Mouse (Mus musculus): ENCODE results near the gene Katnal1. TPM values are rescaled to one million over a fixed set of nuclear protein-coding genes. Genes with fewer than 3 reads are reported as not detected.

The Katnal1 gene
- polyA plus RNA-seq, 1 experiment from 2014 or later = 6.9 TPM

DNA sequence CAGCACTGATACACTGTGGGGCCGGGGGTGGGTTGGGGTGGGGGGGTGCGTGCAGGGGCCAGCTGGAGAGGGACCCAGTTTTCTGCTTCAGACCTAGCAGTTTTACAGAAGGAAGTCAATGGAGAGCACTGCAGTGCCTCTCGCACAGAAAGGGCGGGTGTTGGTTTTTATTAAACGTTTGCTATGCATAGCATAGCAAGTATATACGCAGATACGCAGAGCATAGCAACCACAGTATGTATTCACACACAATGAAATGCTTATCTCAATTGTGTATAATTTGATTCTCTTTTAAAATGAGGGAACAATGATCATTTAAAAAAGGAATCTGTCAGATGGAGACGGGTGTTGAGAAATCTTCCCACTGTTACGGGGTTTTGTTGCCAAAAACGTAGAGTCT lies 66.3 kb downstream of the Katnal1 start:
- Histone ChIP-seq H3K9me3 (ENCODE audit: control insufficient read depth, low read length) (no peaks in the 10 kb centered on the region), H3K36me3 (ENCODE audit: control insufficient read depth, insufficient read depth, low read length) (no peaks in the 10 kb centered on the region), H3K27ac (ENCODE audit: low read length) (no peak overlapping the region), H3K9ac (ENCODE audit: low read depth, low read length) (no peak overlapping the region), H3K4me2 (ENCODE audit: low read depth, low read length) (no peak overlapping the region), H3K4me3 (ENCODE audit: low read length) (no peak overlapping the region), H3K27me3 (replicated peaks; ENCODE audit: control insufficient read depth, insufficient read depth, low read length) (no peaks in the 10 kb centered on the region), H3K4me1 (ENCODE audit: control insufficient read depth, insufficient read depth, low read length) (no peaks in the 10 kb centered on the region; the same call in 1 of the 2 replicates)
- 74% methylated on average over 10 of the region's 10 CpGs for WGBS
- ATAC-seq = no peak

DNA sequence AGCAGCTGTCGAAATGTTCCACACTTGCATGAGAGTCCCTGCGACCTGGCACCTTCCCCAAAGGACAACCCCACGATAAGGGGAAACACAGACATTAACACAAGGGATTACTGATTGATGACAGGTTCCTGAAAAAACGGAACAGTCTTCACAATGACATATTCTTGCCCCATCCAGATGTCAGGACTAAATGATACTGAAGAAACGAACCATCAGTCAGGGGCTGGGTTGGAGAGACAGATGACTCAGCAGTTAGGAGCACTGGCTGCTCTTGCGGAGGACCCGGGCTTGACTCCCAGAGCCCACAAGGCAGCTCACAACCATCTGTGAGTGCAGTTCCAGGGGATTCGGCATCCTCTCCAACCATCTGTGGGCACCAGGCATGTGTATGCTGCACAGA lies 67.0 kb downstream of the Katnal1 start:
- 66% methylated on average over 8 of the region's 8 CpGs for WGBS
- Histone ChIP-seq H3K4me1 (ENCODE audit: control insufficient read depth, insufficient read depth, low read length) (no peaks in the 10 kb centered on the region; the same call in 1 of the 2 replicates), H3K4me3 (ENCODE audit: low read length) (no peak overlapping the region), H3K9me3 (ENCODE audit: control insufficient read depth, low read length) (no peaks in the 10 kb centered on the region), H3K9ac (ENCODE audit: low read depth, low read length) (no peak overlapping the region), H3K27ac (ENCODE audit: low read length) (no peak overlapping the region), H3K36me3 (ENCODE audit: control insufficient read depth, insufficient read depth, low read length) (no peaks in the 10 kb centered on the region), H3K4me2 (ENCODE audit: low read depth, low read length) (no peak overlapping the region), H3K27me3 (replicated peaks; ENCODE audit: control insufficient read depth, insufficient read depth, low read length) (no peaks in the 10 kb centered on the region)
- no peak for ATAC-seq

DNA sequence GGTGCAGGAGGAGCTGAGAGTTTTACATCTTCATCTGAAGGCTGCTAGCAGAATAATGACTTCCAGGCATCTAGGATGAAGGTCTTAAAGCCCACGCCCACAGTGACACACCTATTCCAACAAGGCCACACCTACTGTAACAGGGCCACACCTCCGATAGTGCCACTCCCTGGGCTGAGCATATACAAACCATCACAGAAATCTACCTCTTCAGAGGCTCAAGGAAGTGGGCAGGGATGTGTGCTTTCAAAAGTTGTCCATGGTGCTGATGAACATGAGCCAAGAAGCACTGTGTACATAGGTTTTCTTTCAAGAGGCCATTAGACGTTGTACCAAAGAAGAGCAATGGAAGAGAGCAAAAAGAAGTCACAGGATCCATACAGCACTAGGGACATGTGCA lies 71.6 kb downstream of the Katnal1 start:
- no peak for ATAC-seq
- Histone ChIP-seq H3K9ac (ENCODE audit: low read depth, low read length) (no peak overlapping the region), H3K4me1 (ENCODE audit: control insufficient read depth, insufficient read depth, low read length) (no peaks in the 10 kb centered on the region), H3K9me3 (ENCODE audit: control insufficient read depth, low read length) (no peaks in the 10 kb centered on the region), H3K4me2 (ENCODE audit: low read depth, low read length) (no peak overlapping the region), H3K36me3 (ENCODE audit: control insufficient read depth, insufficient read depth, low read length) (no peaks in the 10 kb centered on the region), H3K4me3 (ENCODE audit: low read length) (no peak overlapping the region), H3K27ac (ENCODE audit: low read length) (no peak overlapping the region), H3K27me3 (replicated peaks; ENCODE audit: control insufficient read depth, insufficient read depth, low read length) (no peaks in the 10 kb centered on the region)
- WGBS = 69% methylated on average over 3 of the region's 3 CpGs

DNA sequence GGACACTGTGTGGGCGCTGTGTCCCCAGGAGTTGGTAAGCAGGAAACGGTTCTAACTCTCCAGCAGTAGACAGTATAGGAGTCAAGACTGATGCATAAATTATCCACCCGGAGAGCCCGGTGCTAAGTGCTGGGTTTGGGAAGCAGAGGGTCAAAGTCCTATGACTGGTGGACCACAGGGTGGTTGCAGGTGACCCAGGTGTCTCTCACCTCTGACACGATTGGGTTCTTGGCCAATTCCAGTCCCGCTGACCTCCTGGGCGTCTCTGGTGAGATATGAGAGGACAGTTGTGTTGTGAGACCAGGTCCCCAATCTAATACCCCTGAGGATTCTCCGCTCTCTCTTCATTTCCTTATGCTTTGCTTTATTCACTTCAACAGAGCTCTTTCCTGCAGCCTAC lies 74.1 kb downstream of the Katnal1 start:
- Histone ChIP-seq H3K9ac (ENCODE audit: low read depth, low read length) (no peak overlapping the region), H3K27ac (ENCODE audit: low read length) (no peak overlapping the region), H3K4me1 (ENCODE audit: control insufficient read depth, insufficient read depth, low read length) (no peaks in the 10 kb centered on the region), H3K4me2 (ENCODE audit: low read depth, low read length) (no peak overlapping the region), H3K9me3 (ENCODE audit: control insufficient read depth, low read length) (no peaks in the 10 kb centered on the region), H3K27me3 (replicated peaks; ENCODE audit: control insufficient read depth, insufficient read depth, low read length) (no peaks in the 10 kb centered on the region), H3K36me3 (ENCODE audit: control insufficient read depth, insufficient read depth, low read length) (no peaks in the 10 kb centered on the region), H3K4me3 (ENCODE audit: low read length) (no peak overlapping the region)
- WGBS = 80% methylated on average over 8 of the region's 8 CpGs
- no peak for ATAC-seq

DNA sequence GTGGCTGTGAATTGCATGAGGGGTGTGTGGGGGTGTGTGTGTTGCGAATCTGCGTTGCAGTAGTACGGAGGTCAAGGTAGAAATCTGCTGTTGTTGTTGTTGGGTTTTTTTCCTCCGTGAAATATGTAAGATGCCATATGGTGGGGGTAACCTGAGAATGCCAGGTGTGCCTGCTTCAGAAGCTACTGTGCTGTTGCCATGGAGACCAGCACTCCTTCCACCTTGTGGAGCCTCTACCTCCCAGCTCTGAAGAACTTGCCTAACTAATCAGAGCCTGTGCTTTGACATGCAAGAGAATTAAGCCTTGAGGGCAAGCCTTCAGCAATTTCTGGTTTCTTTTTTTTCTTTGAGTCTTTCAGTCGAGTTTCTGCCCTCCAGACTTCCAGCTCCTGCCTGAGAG lies 75.0 kb downstream of the Katnal1 start:
- no peak overlapping the region for H3K9ac ChIP-seq (ENCODE audit: low read depth, low read length)
- no peak overlapping the region for H3K27ac ChIP-seq (ENCODE audit: low read length)
- no peaks in the 10 kb centered on the region for H3K9me3 ChIP-seq (ENCODE audit: control insufficient read depth, low read length)
- H3K4me1 ChIP-seq (ENCODE audit: control insufficient read depth, insufficient read depth, low read length) = no peaks in the 10 kb centered on the region
- H3K4me2 ChIP-seq (ENCODE audit: low read depth, low read length) = no peak overlapping the region
- no peak overlapping the region for H3K4me3 ChIP-seq (ENCODE audit: low read length)
- no peaks in the 10 kb centered on the region for H3K36me3 ChIP-seq (ENCODE audit: control insufficient read depth, insufficient read depth, low read length)
- whole genome bisulfite sequencing = 29% methylated on average over 5 of the region's 5 CpGs
- no peaks in the 10 kb centered on the region for H3K27me3 ChIP-seq (replicated peaks; ENCODE audit: control insufficient read depth, insufficient read depth, low read length)
- no peak for ATAC-seq

DNA sequence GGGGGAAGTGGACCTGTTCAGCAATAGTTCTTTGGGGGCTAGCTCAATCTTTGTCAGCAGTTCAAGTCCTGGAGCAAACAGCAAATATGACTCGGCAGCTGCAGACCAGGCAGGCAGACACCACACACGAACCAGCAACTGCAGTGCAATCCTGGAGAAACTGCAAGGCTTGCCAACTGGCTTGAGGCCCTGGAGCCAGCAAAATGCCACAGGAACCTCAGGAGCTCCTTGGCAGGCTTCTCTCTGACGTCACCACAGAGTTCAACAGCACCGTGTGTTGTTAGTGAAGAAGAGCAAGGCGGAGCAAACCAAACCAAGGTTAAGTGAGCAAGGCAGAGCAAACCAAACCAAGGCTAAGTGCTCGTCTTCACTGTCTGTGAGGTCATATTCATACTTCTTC lies 79.6 kb downstream of the Katnal1 start:
- Histone ChIP-seq H3K36me3 (ENCODE audit: control insufficient read depth, insufficient read depth, low read length) (no peaks in the 10 kb centered on the region), H3K9me3 (ENCODE audit: control insufficient read depth, low read length) (no peaks in the 10 kb centered on the region), H3K27me3 (replicated peaks; ENCODE audit: control insufficient read depth, insufficient read depth, low read length) (no peaks in the 10 kb centered on the region), H3K4me2 (ENCODE audit: low read depth, low read length) (no peak overlapping the region), H3K4me3 (ENCODE audit: low read length) (no peak overlapping the region), H3K27ac (ENCODE audit: low read length) (no peak overlapping the region), H3K9ac (ENCODE audit: low read depth, low read length) (no peak overlapping the region), H3K4me1 (ENCODE audit: control insufficient read depth, insufficient read depth, low read length) (no peaks in the 10 kb centered on the region)
- WGBS = 86% methylated on average over 6 of the region's 6 CpGs
- no peak for ATAC-seq

DNA sequence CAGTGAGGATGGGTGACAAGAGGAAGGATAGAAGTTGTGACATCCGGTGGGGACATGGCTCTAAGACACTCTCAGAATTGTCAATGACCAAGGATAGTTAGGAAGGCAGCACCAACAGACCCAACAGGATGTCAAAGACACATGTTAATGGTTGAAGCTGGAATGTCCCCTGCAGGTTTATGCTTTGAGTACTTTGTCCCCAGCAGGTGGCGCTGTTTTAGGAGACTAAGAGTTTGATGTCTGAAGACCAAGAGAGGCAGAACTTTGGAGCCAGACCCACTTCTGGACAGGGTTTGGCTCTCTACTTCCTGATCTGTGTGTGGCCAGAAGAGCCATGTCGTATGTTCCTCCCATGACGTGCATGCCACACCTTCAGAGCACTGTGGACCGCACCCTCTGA lies 82.1 kb downstream of the Katnal1 start:
- no peak for ATAC-seq
- WGBS = 96% methylated on average over 5 of the region's 5 CpGs
- Histone ChIP-seq H3K27ac (ENCODE audit: low read length) (no peak overlapping the region), H3K9ac (ENCODE audit: low read depth, low read length) (no peak overlapping the region), H3K36me3 (ENCODE audit: control insufficient read depth, insufficient read depth, low read length) (no peaks in the 10 kb centered on the region), H3K4me2 (ENCODE audit: low read depth, low read length) (no peak overlapping the region), H3K4me1 (ENCODE audit: control insufficient read depth, insufficient read depth, low read length) (no peaks in the 10 kb centered on the region), H3K27me3 (replicated peaks; ENCODE audit: control insufficient read depth, insufficient read depth, low read length) (no peaks in the 10 kb centered on the region; the same call in 1 of the 2 replicates), H3K9me3 (ENCODE audit: control insufficient read depth, low read length) (no peaks in the 10 kb centered on the region), H3K4me3 (ENCODE audit: low read length) (no peak overlapping the region)

DNA sequence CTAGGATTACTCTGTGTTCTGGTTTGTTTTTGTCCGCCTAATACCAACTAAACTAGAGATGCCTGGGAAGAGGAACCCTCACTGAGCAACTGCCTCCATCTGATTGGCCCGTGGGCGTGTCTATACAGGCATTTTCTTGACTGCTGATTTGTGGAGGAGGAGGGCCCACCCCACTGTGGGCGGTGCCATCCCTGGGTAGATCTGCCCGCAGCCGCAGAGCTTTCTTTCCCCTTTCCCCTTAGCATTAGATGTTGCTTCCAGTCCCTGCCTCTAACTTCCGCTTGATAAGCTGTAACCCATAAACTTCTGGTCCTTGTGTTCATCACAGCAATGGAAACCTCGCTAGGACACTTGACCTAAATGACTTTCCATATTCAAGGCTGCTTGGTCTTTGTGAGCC lies 92.1 kb downstream of the Katnal1 start:
- no peaks in the 10 kb centered on the region for H3K9me3 ChIP-seq (ENCODE audit: control insufficient read depth, low read length)
- H3K4me2 ChIP-seq (ENCODE audit: low read depth, low read length) = no peak overlapping the region
- no peak overlapping the region for H3K9ac ChIP-seq (ENCODE audit: low read depth, low read length)
- 0 out of 2 replicates have a peak, but pooled peaks have one; percentile 40 for ATAC-seq
- no peaks in the 10 kb centered on the region for H3K27me3 ChIP-seq (replicated peaks; ENCODE audit: control insufficient read depth, insufficient read depth, low read length)
- H3K27ac ChIP-seq (ENCODE audit: low read length) = no peak overlapping the region
- no peaks in the 10 kb centered on the region for H3K4me1 ChIP-seq (ENCODE audit: control insufficient read depth, insufficient read depth, low read length)
- no peak overlapping the region for H3K4me3 ChIP-seq (ENCODE audit: low read length)
- no peaks in the 10 kb centered on the region for H3K36me3 ChIP-seq (ENCODE audit: control insufficient read depth, insufficient read depth, low read length)
- WGBS = 39% methylated on average over 8 of the region's 8 CpGs

DNA sequence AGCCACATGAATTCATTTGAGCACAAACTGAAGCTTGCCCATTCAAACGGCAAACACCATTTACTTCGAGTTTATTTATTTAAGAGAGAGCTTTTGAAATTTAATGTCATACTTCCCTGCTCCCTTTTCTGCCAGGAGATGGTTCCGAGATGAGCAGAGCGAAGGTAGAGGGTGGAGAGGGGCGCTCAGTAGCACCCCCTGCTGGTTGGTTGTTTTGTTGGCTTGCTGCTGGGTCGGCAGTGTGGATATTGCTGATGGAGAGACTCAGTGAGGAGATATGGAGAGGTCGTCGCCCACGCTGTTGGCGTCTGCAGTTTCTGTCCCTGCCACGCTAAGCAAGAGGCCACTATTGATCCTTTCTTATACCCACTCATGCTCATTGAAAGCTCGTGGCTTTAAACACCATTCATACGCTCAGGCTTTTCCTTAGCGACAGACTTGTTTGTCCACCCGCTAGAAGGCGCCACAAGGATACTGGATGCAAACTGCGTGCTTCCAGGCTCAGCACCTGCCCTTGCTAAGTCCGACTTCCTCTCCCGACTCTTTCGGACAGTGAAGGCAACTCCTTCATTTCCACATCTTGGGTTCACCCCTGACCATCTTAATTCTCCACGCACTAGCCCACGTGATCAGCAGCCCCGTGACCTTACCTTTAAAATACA lies 97.4 kb downstream of the Katnal1 start:
- 0 out of 2 replicates have a peak, but pooled peaks cover 4% of the 10 kb centered on the region for H3K27me3 ChIP-seq (replicated peaks; ENCODE audit: control insufficient read depth, insufficient read depth, low read length)
- H3K4me3 ChIP-seq (ENCODE audit: low read length) = peak overlapping the region; percentile 30
- no peak overlapping the region for H3K27ac ChIP-seq (ENCODE audit: low read length)
- no peak for ATAC-seq
- H3K4me2 ChIP-seq (ENCODE audit: low read depth, low read length) = peak overlapping the region; percentile 50
- H3K9me3 ChIP-seq (ENCODE audit: control insufficient read depth, low read length) = no peaks in the 10 kb centered on the region
- 0 out of 2 replicates have a peak, but pooled peaks cover 4% of the 10 kb centered on the region for H3K4me1 ChIP-seq (ENCODE audit: control insufficient read depth, insufficient read depth, low read length)
- no peaks in the 10 kb centered on the region for H3K36me3 ChIP-seq (ENCODE audit: control insufficient read depth, insufficient read depth, low read length)
- H3K9ac ChIP-seq (ENCODE audit: low read depth, low read length) = peak overlapping the region; percentile 30; the same call in 1 of the 2 replicates
- 7% methylated on average over 23 of the region's 23 CpGs for WGBS

DNA sequence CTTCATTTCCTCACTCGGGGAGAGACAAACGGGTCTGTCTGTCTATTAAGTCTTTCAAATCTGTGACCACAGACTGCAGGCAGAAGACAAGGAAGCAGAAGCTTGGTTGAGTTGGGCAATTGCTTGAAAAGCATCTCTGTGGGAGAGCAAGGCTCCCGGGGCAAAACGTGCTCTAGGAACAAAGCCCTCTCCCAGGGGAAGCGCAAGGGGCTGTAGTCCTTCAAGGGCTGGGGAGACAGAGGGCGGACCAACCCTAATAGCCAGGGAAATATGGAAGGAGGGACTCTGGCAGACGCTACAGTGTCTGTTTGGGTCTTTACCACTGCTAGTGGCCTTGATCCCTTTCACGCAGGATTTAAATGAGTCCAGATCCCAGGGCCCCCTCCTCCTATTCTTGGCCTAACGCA lies 98.0 kb downstream of the Katnal1 start:
- Histone ChIP-seq H3K27ac (ENCODE audit: low read length) (no peak overlapping the region), H3K36me3 (ENCODE audit: control insufficient read depth, insufficient read depth, low read length) (no peaks in the 10 kb centered on the region), H3K4me1 (ENCODE audit: control insufficient read depth, insufficient read depth, low read length) (0 out of 2 replicates have a peak, but pooled peaks cover 4% of the 10 kb centered on the region), H3K9me3 (ENCODE audit: control insufficient read depth, low read length) (no peaks in the 10 kb centered on the region), H3K9ac (ENCODE audit: low read depth, low read length) (peak overlapping the region; percentile 30), H3K4me3 (ENCODE audit: low read length) (peak overlapping the region; percentile 30), H3K27me3 (replicated peaks; ENCODE audit: control insufficient read depth, insufficient read depth, low read length) (0 out of 2 replicates have a peak, but pooled peaks cover 4% of the 10 kb centered on the region), H3K4me2 (ENCODE audit: low read depth, low read length) (peak overlapping the region; percentile 50)
- 18% methylated on average over 9 of the region's 9 CpGs for WGBS
- no peak for ATAC-seq
